27 mouse cellular contexts compared by ENCODE assay signal in the genomic region with DNA sequence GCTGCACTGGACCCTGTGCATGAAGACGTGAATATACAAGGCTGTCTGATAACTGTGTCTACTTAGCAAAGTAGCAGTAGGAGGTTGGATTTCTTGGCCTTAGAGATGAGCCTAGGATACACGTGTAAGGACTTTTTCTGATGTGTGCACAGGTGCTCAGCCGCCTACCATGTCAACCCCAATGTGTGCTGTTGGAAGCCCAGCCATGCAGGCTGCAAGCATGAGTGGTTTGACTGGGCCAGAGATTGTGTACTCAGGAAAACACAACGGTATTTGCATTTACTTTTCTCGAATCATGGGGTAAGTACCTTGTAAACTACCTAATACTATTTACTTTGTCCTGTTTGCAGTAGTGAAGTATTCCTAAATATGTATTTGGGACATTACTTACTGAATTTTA.
"Had no signal": no experiment of that assay in that cellular context is flagged by ENCODE, and none has a peak within 500 bp of the region (broad histone marks: within the 10 kb centered on the region; RNA-seq: fewer than 3 reads in every experiment).

No protein-coding gene starts in this region.

- H3K4me2 ChIP-seq: embryonic facial prominence, embryonic 12.5 days; embryonic facial prominence, embryonic 13.5 days; embryonic facial prominence, embryonic 15.5 days; forebrain, embryonic 12.5 days; forebrain, embryonic 13.5 days; forebrain, embryonic 15.5 days had no signal

- H3K9ac ChIP-seq: embryonic facial prominence, embryonic 12.5 days; embryonic facial prominence, embryonic 13.5 days; embryonic facial prominence, embryonic 15.5 days; forebrain, embryonic 12.5 days; forebrain, embryonic 13.5 days; forebrain, embryonic 15.5 days; forebrain, postnatal 0 days had no signal

- H3K4me1 ChIP-seq: embryonic facial prominence, embryonic 10.5 days; embryonic facial prominence, embryonic 12.5 days; embryonic facial prominence, embryonic 13.5 days; embryonic facial prominence, embryonic 15.5 days; forebrain, embryonic 10.5 days; forebrain, embryonic 12.5 days; forebrain, embryonic 13.5 days; forebrain, embryonic 15.5 days had no signal

- ATAC-seq: forebrain, embryonic 13.5 days; forebrain, embryonic 14.5 days; forebrain, embryonic 15.5 days; forebrain, embryonic 16.5 days; forebrain, postnatal 0 days had no signal

- H3K27me3 ChIP-seq: embryonic facial prominence, embryonic 12.5 days; embryonic facial prominence, embryonic 13.5 days; embryonic facial prominence, embryonic 15.5 days; forebrain, embryonic 12.5 days; forebrain, embryonic 13.5 days; forebrain, embryonic 15.5 days had no signal

- DNase-seq: cerebellum, adult 9-10 months; cerebellum, adult 9-11 months; cerebellum, postnatal 10 days; cerebellum, postnatal 14 days; cerebellum, postnatal 25 days; cerebellum, postnatal 36 days; embryo, embryonic 11 days; forebrain, postnatal 0 days; gastrocnemius, adult 2 months; gastrocnemius, postnatal 10 days; gastrocnemius, postnatal 14 days; gastrocnemius, postnatal 25 days; gastrocnemius, postnatal 36 days; heart, adult 11 months; heart, adult 18-20 months; heart, adult 2 months had no signal

- H3K27ac ChIP-seq: embryonic facial prominence, embryonic 10.5 days; embryonic facial prominence, embryonic 12.5 days; embryonic facial prominence, embryonic 13.5 days; embryonic facial prominence, embryonic 15.5 days; forebrain, embryonic 10.5 days; forebrain, embryonic 12.5 days; forebrain, embryonic 13.5 days; forebrain, embryonic 15.5 days; gastrocnemius, adult 2 months; heart, adult 2 months had no signal

- H3K4me3 ChIP-seq: embryonic facial prominence, embryonic 10.5 days; embryonic facial prominence, embryonic 12.5 days; embryonic facial prominence, embryonic 13.5 days; embryonic facial prominence, embryonic 15.5 days; erythroblast, embryonic 14.5 days; forebrain, embryonic 10.5 days; forebrain, embryonic 12.5 days; forebrain, embryonic 13.5 days; forebrain, embryonic 15.5 days; gastrocnemius, adult 2 months; heart, adult 2 months had no signal

- H3K9me3 ChIP-seq: embryonic facial prominence, embryonic 10.5 days; embryonic facial prominence, embryonic 12.5 days; embryonic facial prominence, embryonic 13.5 days; embryonic facial prominence, embryonic 15.5 days; forebrain, embryonic 10.5 days; forebrain, embryonic 12.5 days; forebrain, embryonic 13.5 days; forebrain, embryonic 15.5 days had no signal
